Mouse (Mus musculus) kidney, adult 8-10 months (tissue): ENCODE measurements at regions not wholly inside any gene's neighbourhood (a gene's known extent, or its start where the extent isn't known, plus 50 kb on each side); places are given as distances from the start of the nearest gene placed in this dataset.
A peak's percentile ranks its signal among the peaks of the same experiment; 100 is the strongest.
"Not testable (repeated sequence)": the region's sequence is repeated elsewhere in the genome, so short reads cannot be mapped to it uniquely, and the experiment has no call there.

ENCODE experiments used
- DNase-seq, 2 experiments: peaks; one replicate each; pipeline ENCODE4 v3.0.0; 2022

- DNase-seq, result no peak
These were observed 251.2 kb upstream of the Kcnh8 start for GRCm38 (mm10) chr17:52351293-52351692.

GRCm38 (mm10) chr17:52350696-52351095 lies 251.8 kb upstream of the Kcnh8 start:
- DNase-seq, result no peak

GRCm38 (mm10) chr17:52349872-52350271 lies 252.6 kb upstream of the Kcnh8 start:
- no peak for DNase-seq

- DNase-seq, result no peak
These were observed 253.9 kb upstream of the Kcnh8 start for GRCm38 (mm10) chr17:52348481-52349083.

- no peak for DNase-seq
These were observed 281.9 kb upstream of the Kcnh8 start for GRCm38 (mm10) chr17:52320586-52320985.

GRCm38 (mm10) chr17:52316976-52317375 lies 285.5 kb upstream of the Kcnh8 start:
- DNase-seq, result no peak

- DNase-seq, result no peak
These were observed 286.6 kb upstream of the Kcnh8 start for GRCm38 (mm10) chr17:52315879-52316278.

GRCm38 (mm10) chr17:52315456-52315855 lies 287.1 kb upstream of the Kcnh8 start:
- not testable (repeated sequence) for DNase-seq

- no peak for DNase-seq
These were observed 290.5 kb upstream of the Kcnh8 start for GRCm38 (mm10) chr17:52312043-52312442.

- no peak for DNase-seq
These were observed 293.7 kb upstream of the Kcnh8 start for GRCm38 (mm10) chr17:52308789-52309188.

GRCm38 (mm10) chr17:52304133-52304532 lies 298.4 kb upstream of the Kcnh8 start:
- no peak for DNase-seq

- no peak for DNase-seq
These were observed 299.2 kb upstream of the Kcnh8 start for GRCm38 (mm10) chr17:52303320-52303719.

GRCm38 (mm10) chr17:52299769-52300168 lies 302.7 kb upstream of the Kcnh8 start:
- DNase-seq, result no peak

- DNase-seq, result no peak
These were observed 317.1 kb upstream of the Kcnh8 start for GRCm38 (mm10) chr17:52285392-52285791.

- no peak for DNase-seq
These were observed 320.2 kb upstream of the Kcnh8 start for GRCm38 (mm10) chr17:52282264-52282663.

- DNase-seq, result no peak
These were observed 324.0 kb upstream of the Kcnh8 start for GRCm38 (mm10) chr17:52278523-52278922.

GRCm38 (mm10) chr17:52268792-52269191 lies 333.7 kb upstream of the Kcnh8 start:
- DNase-seq, result no peak

- DNase-seq, result no peak
These were observed 351.2 kb upstream of the Kcnh8 start for GRCm38 (mm10) chr17:52251284-52251683.

GRCm38 (mm10) chr17:52225584-52225983 lies 376.9 kb upstream of the Kcnh8 start:
- DNase-seq, result no peak

- DNase-seq, result no peak
These were observed 382.1 kb upstream of the Kcnh8 start for GRCm38 (mm10) chr17:52220422-52220821.

GRCm38 (mm10) chr17:52217411-52217810 lies 384.3 kb upstream of the Satb1 start:
- no peak for DNase-seq

GRCm38 (mm10) chr17:52212944-52213343 lies 379.9 kb upstream of the Satb1 start:
- DNase-seq, result no peak

- DNase-seq, result no peak
These were observed 377.4 kb upstream of the Satb1 start for GRCm38 (mm10) chr17:52210483-52210882.

GRCm38 (mm10) chr17:52197731-52198130 lies 364.6 kb upstream of the Satb1 start:
- DNase-seq, result no peak

GRCm38 (mm10) chr17:52196811-52197210 lies 363.7 kb upstream of the Satb1 start:
- peak in 1 of 2 experiments; percentile 13 for DNase-seq
